Mouse (Mus musculus): ENCODE measurements around the gene Frmd4a. TPM values are rescaled to one million over a fixed set of nuclear protein-coding genes. Genes with fewer than 3 reads are reported as not detected.
"Not testable (repeated sequence)": the region's sequence is repeated elsewhere in the genome, so short reads cannot be mapped to it uniquely, and the experiment has no call there.

Frmd4a gene
- polyA plus RNA-seq, 1 experiment, result 13.5 TPM

DNA sequence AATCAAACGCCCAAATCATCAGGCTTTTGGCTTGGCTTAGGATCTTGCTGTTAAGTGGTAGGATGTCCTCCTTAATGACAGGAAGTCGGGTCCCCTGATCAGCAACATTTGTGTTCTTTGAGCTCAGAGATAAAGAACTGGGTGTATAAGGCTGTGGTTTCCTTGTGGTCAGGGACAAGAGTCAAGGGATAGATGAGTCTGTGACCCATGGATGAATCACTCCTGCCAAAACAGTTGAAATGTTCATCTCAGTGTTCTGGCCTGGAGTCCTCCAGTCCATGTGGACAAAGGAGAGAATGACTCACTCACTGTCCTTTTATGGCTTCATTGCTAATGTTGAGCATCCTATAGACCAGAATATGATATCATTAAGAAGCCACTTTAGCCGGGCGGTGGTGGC lies 300.6 kb downstream of the Frmd4a start:
- DNase-seq (ENCODE audit: low read depth in 1 of 2, low spot score in 2 of 2), result no peak
- 27% methylated on average over 4 of the region's 4 CpGs for whole genome bisulfite sequencing
- TF ChIP-seq POLR2A (IDR thresholded peaks at IDR 0.05; ENCODE audit: low read depth, low read length) (no peak), CTCF (IDR thresholded peaks at IDR 0.05; ENCODE audit: extremely low read depth, insufficient read depth, insufficient read length, insufficient replicate concordance) (no peak)

GRCm38 (mm10) chr2:4326241-4327010 lies 308.9 kb downstream of the Frmd4a start:
- Histone ChIP-seq H3K27ac (ENCODE audit: insufficient read depth, low read length) (no peak overlapping the region), H3K4me3 (ENCODE audit: extremely low read depth, insufficient read depth, insufficient read length) (no peak overlapping the region), H3K27me3 (ENCODE audit: control insufficient read depth, insufficient read depth, low read length) (no peaks in the 10 kb centered on the region), H3K4me1 (ENCODE audit: control insufficient read depth, insufficient read depth, insufficient read length) (no peaks in the 10 kb centered on the region), H3K36me3 (ENCODE audit: control insufficient read depth, insufficient read depth, low read length) (no peaks in the 10 kb centered on the region)
- 83% methylated on average over 9 of the region's 9 CpGs for WGBS
- no peak for TF ChIP-seq CTCF (IDR thresholded peaks at IDR 0.05; ENCODE audit: extremely low read depth, insufficient read depth, insufficient read length, insufficient replicate concordance)
- TF ChIP-seq POLR2A (IDR thresholded peaks at IDR 0.05; ENCODE audit: low read depth, low read length), result no peak
- DNase-seq (ENCODE audit: low read depth in 1 of 2, low spot score in 2 of 2), result no peak

More for the DNA sequence above, 300.6 kb downstream of the Frmd4a start:
- no peak overlapping the region for H3K4me3 ChIP-seq (ENCODE audit: extremely low read depth, insufficient read depth, insufficient read length)
- H3K4me1 ChIP-seq (ENCODE audit: control insufficient read depth, insufficient read depth, insufficient read length), result no peaks in the 10 kb centered on the region
- no peak overlapping the region for H3K27ac ChIP-seq (ENCODE audit: insufficient read depth, low read length)
- no peaks in the 10 kb centered on the region for H3K27me3 ChIP-seq (ENCODE audit: control insufficient read depth, insufficient read depth, low read length)
- H3K36me3 ChIP-seq (ENCODE audit: control insufficient read depth, insufficient read depth, low read length), result no peaks in the 10 kb centered on the region

GRCm38 (mm10) chr2:4327011-4327340 lies 309.5 kb downstream of the Frmd4a start:
- WGBS, result 72% methylated on average over 4 of the region's 4 CpGs
- no peak for DNase-seq (ENCODE audit: low read depth in 1 of 2, low spot score in 2 of 2)
- Histone ChIP-seq H3K27me3 (ENCODE audit: control insufficient read depth, insufficient read depth, low read length) (no peaks in the 10 kb centered on the region), H3K4me1 (ENCODE audit: control insufficient read depth, insufficient read depth, insufficient read length) (no peaks in the 10 kb centered on the region), H3K36me3 (ENCODE audit: control insufficient read depth, insufficient read depth, low read length) (no peaks in the 10 kb centered on the region), H3K4me3 (ENCODE audit: extremely low read depth, insufficient read depth, insufficient read length) (no peak overlapping the region), H3K27ac (ENCODE audit: insufficient read depth, low read length) (no peak overlapping the region)
- TF ChIP-seq CTCF (IDR thresholded peaks at IDR 0.05; ENCODE audit: extremely low read depth, insufficient read depth, insufficient read length, insufficient replicate concordance) (no peak), POLR2A (IDR thresholded peaks at IDR 0.05; ENCODE audit: low read depth, low read length) (no peak)

GRCm38 (mm10) chr2:4332441-4332840 lies 314.9 kb downstream of the Frmd4a start:
- no peak for DNase-seq (ENCODE audit: low read depth in 1 of 2, low spot score in 2 of 2)
- TF ChIP-seq CTCF (IDR thresholded peaks at IDR 0.05; ENCODE audit: extremely low read depth, insufficient read depth, insufficient read length, insufficient replicate concordance) (no peak), POLR2A (IDR thresholded peaks at IDR 0.05; ENCODE audit: low read depth, low read length) (no peak)
- H3K27me3 ChIP-seq (ENCODE audit: control insufficient read depth, insufficient read depth, low read length), result no peaks in the 10 kb centered on the region
- no peaks in the 10 kb centered on the region for H3K36me3 ChIP-seq (ENCODE audit: control insufficient read depth, insufficient read depth, low read length)
- H3K4me3 ChIP-seq (ENCODE audit: extremely low read depth, insufficient read depth, insufficient read length), result no peak overlapping the region
- WGBS, result 85% methylated on average over 8 of the region's 8 CpGs
- H3K4me1 ChIP-seq (ENCODE audit: control insufficient read depth, insufficient read depth, insufficient read length), result no peaks in the 10 kb centered on the region
- no peak overlapping the region for H3K27ac ChIP-seq (ENCODE audit: insufficient read depth, low read length)

DNA sequence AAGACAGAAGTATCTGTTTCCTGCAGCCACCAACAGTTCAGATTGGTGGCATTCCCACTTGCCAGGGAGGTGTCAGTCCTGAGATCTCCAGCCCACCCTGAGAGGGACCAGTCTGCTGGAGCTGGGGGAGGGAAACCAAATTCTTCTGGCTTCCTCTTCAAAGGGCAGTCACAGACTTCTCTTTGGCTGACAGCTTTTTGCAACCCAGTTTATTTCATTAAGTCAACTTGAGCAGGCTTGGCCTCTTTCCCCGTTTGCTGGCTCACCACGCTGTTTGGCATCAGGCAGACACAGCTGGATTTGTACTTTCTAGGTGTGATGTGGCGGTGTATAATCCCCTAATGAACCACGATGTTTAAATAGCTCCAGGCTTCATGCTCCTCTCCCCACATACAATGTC lies 316.7 kb downstream of the Frmd4a start:
- TF ChIP-seq CTCF (IDR thresholded peaks at IDR 0.05; ENCODE audit: extremely low read depth, insufficient read depth, insufficient read length, insufficient replicate concordance) (no peak), POLR2A (IDR thresholded peaks at IDR 0.05; ENCODE audit: low read depth, low read length) (no peak)
- no peaks in the 10 kb centered on the region for H3K27me3 ChIP-seq (ENCODE audit: control insufficient read depth, insufficient read depth, low read length)
- H3K36me3 ChIP-seq (ENCODE audit: control insufficient read depth, insufficient read depth, low read length), result no peaks in the 10 kb centered on the region
- H3K4me3 ChIP-seq (ENCODE audit: extremely low read depth, insufficient read depth, insufficient read length), result no peak overlapping the region
- WGBS, result 49% methylated on average over 4 of the region's 4 CpGs
- no peak for DNase-seq (ENCODE audit: low read depth in 1 of 2, low spot score in 2 of 2)
- H3K4me1 ChIP-seq (ENCODE audit: control insufficient read depth, insufficient read depth, insufficient read length), result no peaks in the 10 kb centered on the region
- no peak overlapping the region for H3K27ac ChIP-seq (ENCODE audit: insufficient read depth, low read length)

DNA sequence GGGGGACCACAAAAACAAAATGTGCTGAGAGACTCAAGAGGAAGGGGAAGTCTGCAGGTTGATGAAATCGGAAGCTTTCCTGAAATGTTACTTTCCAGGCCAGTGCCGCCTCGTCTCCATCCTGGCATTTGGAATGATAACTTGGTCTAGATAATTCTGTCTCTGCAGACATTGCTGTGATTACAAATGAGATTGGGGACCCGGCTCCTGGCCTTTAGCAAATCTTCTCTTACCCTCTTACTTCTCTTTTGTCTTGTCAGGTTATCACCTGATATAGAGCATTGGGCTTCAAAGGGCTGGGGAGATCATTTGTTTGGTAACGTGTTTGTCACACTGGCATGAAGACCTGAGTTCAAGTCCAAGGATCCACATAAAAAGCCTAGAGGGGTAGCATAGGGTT lies 317.4 kb downstream of the Frmd4a start:
- no peak for TF ChIP-seq CTCF (IDR thresholded peaks at IDR 0.05; ENCODE audit: extremely low read depth, insufficient read depth, insufficient read length, insufficient replicate concordance)
- TF ChIP-seq POLR2A (IDR thresholded peaks at IDR 0.05; ENCODE audit: low read depth, low read length), result no peak
- no peaks in the 10 kb centered on the region for H3K27me3 ChIP-seq (ENCODE audit: control insufficient read depth, insufficient read depth, low read length)
- 79% methylated on average over 5 of the region's 5 CpGs for WGBS
- DNase-seq (ENCODE audit: low read depth in 1 of 2, low spot score in 2 of 2), result no peak
- H3K27ac ChIP-seq (ENCODE audit: insufficient read depth, low read length), result no peak overlapping the region
- H3K36me3 ChIP-seq (ENCODE audit: control insufficient read depth, insufficient read depth, low read length), result no peaks in the 10 kb centered on the region
- H3K4me1 ChIP-seq (ENCODE audit: control insufficient read depth, insufficient read depth, insufficient read length), result no peaks in the 10 kb centered on the region
- no peak overlapping the region for H3K4me3 ChIP-seq (ENCODE audit: extremely low read depth, insufficient read depth, insufficient read length)

DNA sequence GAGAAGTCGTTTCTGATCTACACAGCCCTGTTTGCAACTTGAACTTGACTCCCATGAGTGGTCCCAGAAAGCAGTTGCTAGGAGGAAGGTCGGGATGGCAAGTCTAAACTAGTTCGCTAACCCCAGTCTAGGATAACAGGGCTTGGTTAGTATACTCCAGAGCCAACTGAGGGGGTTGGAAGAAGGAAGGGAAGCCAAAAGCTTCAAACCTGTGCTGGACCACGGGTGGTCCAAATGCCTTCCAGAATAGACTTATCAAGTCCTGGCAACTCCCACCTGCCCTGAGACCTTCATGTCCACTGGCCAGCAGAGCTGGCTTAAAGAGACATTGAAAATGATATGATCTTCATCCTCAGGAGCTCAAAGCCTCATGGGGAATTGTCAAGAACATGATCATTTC lies 318.4 kb downstream of the Frmd4a start:
- Histone ChIP-seq H3K4me1 (ENCODE audit: control insufficient read depth, insufficient read depth, insufficient read length) (no peaks in the 10 kb centered on the region), H3K36me3 (ENCODE audit: control insufficient read depth, insufficient read depth, low read length) (no peaks in the 10 kb centered on the region), H3K27ac (ENCODE audit: insufficient read depth, low read length) (no peak overlapping the region), H3K27me3 (ENCODE audit: control insufficient read depth, insufficient read depth, low read length) (no peaks in the 10 kb centered on the region), H3K4me3 (ENCODE audit: extremely low read depth, insufficient read depth, insufficient read length) (no peak overlapping the region)
- TF ChIP-seq CTCF (IDR thresholded peaks at IDR 0.05; ENCODE audit: extremely low read depth, insufficient read depth, insufficient read length, insufficient replicate concordance) (no peak), POLR2A (IDR thresholded peaks at IDR 0.05; ENCODE audit: low read depth, low read length) (no peak)
- DNase-seq (ENCODE audit: low read depth in 1 of 2, low spot score in 2 of 2), result no peak
- 80% methylated on average over 4 of the region's 4 CpGs for WGBS

DNA sequence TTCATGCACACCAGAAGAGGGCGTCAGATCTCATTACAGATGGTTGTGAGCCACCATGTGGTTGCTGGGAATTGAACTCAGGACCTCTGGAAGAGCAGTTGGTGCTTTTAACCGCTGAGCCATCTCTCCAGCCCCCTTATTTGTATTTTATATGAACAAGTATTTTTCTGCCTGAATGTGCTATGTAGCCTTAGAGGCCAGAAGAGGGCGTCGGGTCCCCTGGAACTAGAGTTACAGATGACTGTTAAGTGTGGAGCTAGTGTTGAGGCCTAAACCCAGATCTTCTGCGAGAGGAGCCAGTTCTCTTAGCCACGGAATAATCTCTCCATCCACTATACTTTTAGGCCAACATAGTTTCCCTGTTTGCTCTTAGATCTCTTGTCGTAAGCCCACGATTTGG lies 320.8 kb downstream of the Frmd4a start:
- H3K4me3 ChIP-seq (ENCODE audit: extremely low read depth, insufficient read depth, insufficient read length); H3K4me1 ChIP-seq (ENCODE audit: control insufficient read depth, insufficient read depth, insufficient read length); H3K27me3 ChIP-seq (ENCODE audit: control insufficient read depth, insufficient read depth, low read length); H3K36me3 ChIP-seq (ENCODE audit: control insufficient read depth, insufficient read depth, low read length); DNase-seq (ENCODE audit: low read depth in 1 of 2, low spot score in 2 of 2); H3K27ac ChIP-seq (ENCODE audit: insufficient read depth, low read length): not testable (repeated sequence)
- WGBS, result 85% methylated on average over 8 of the region's 8 CpGs

Data from spleen, adult 2 months (tissue).